Mouse (Mus musculus) CH12.LX (cell line): ENCODE results near the gene Pgd. TPM values are rescaled to one million over a fixed set of nuclear protein-coding genes. Genes with fewer than 3 reads are reported as not detected.

ENCODE experiments used
- DNase-seq: peaks from one replicate; pipeline ENCODE4 v3.0.0-alpha.2; 2013; ENCODE audit errors: extremely low read depth
- H3K27ac ChIP-seq: 2 replicates; pipeline ENCODE4 v1.5.1; 2012; ENCODE audit warnings: low read depth, mild to moderate bottlenecking, control low read depth, moderate library complexity; ENCODE audit not compliant: insufficient read depth
- H3K27me3 ChIP-seq: replicated peaks from 2 replicates; pipeline ENCODE3; 2012; ENCODE audit warnings: inconsistent platforms
- H3K36me3 ChIP-seq, 2 experiments: replicated peaks in 1 of 2; 2 replicates each; pipeline versions ENCODE3 to v1.6.1; 2012; ENCODE audit warnings: inconsistent platforms in 1 of 2, low read length in 1 of 2, mild to moderate bottlenecking in 1 of 2, mixed read lengths in 1 of 2, moderate library complexity in 1 of 2; ENCODE audit not compliant: control insufficient read depth in 1 of 2, insufficient read depth in 1 of 2
- H3K4me1 ChIP-seq, 2 experiments: 2 replicates each; pipeline ENCODE4 v1.6.1; 2012; ENCODE audit warnings: inconsistent platforms in 1 of 2, moderate library complexity in 1 of 2; ENCODE audit not compliant: insufficient read depth in 2 of 2, control insufficient read depth in 1 of 2
- H3K4me2 ChIP-seq: 2 replicates; pipeline ENCODE4 v1.6.1; 2012; ENCODE audit warnings: low read depth, mild to moderate bottlenecking, control low read depth; ENCODE audit not compliant: poor library complexity, insufficient read depth, severe bottlenecking
- H3K4me3 ChIP-seq, 3 experiments: fragments of 150-350 bp in 1 of 3; sonication (generic) in 1 of 3; replicated peaks in 1 of 3; 2 replicates each; pipeline versions ENCODE3 to v1.5.1; 2011 to 2012; ENCODE audit warnings: low read depth in 2 of 3, low read length in 2 of 3, mild to moderate bottlenecking in 2 of 3, moderate library complexity in 2 of 3, control low read depth in 1 of 3, improper control_type of control experiment in 1 of 3, inconsistent platforms in 1 of 3, mixed read lengths in 1 of 3; ENCODE audit not compliant: poor library complexity in 1 of 3
- H3K79me2 ChIP-seq: replicated peaks from 2 replicates; pipeline ENCODE4 v1.6.1; 2012; ENCODE audit warnings: mild to moderate bottlenecking, moderate library complexity; ENCODE audit not compliant: control insufficient read depth, poor library complexity, insufficient read depth, severe bottlenecking; ENCODE audit errors: extremely low read depth
- H3K9ac ChIP-seq: 2 replicates; pipeline ENCODE4 v1.6.1; 2012; ENCODE audit warnings: low read depth, mild to moderate bottlenecking, control low read depth, moderate library complexity; ENCODE audit not compliant: insufficient read depth
- H3K9me3 ChIP-seq: replicated peaks from 2 replicates; pipeline ENCODE3; 2012; ENCODE audit warnings: low read length, inconsistent platforms, mixed read lengths
- CHD2 ChIP-seq: IDR thresholded peaks from 2 replicates; pipeline ENCODE4 v1.6.1; 2011; ENCODE audit warnings: low read length, improper control_type of control experiment
- E2F4 ChIP-seq: IDR thresholded peaks from 2 replicates; pipeline ENCODE4 v1.6.1; 2011; ENCODE audit warnings: low read depth, low read length, improper control_type of control experiment; ENCODE audit not compliant: insufficient replicate concordance
- EP300 ChIP-seq: IDR thresholded peaks from 2 replicates; pipeline ENCODE4 v1.6.1; 2011; ENCODE audit warnings: low read length, improper control_type of control experiment
- ETS1 ChIP-seq: conservative IDR thresholded peaks from 2 replicates; pipeline ENCODE4 v1.6.1; 2012; ENCODE audit warnings: low read depth, mild to moderate bottlenecking, inconsistent platforms, low read length, improper control_type of control experiment, moderate library complexity
- GABPA ChIP-seq: IDR thresholded peaks from 2 replicates; pipeline ENCODE4 v1.6.1; 2012; ENCODE audit warnings: low read depth, low read length, improper control_type of control experiment, inconsistent platforms; ENCODE audit not compliant: insufficient replicate concordance
- HCFC1 ChIP-seq: IDR thresholded peaks from 2 replicates; pipeline ENCODE4 v1.6.1; 2012; ENCODE audit warnings: low read depth, mild to moderate bottlenecking, inconsistent platforms, low read length, improper control_type of control experiment
- JUN ChIP-seq: IDR thresholded peaks from 2 replicates; pipeline ENCODE4 v1.6.1; 2011; ENCODE audit warnings: low read depth, mild to moderate bottlenecking, low read length, improper control_type of control experiment, moderate library complexity; ENCODE audit not compliant: insufficient read depth
- KAT2A ChIP-seq: IDR thresholded peaks from 2 replicates; pipeline ENCODE4 v1.6.1; 2012; ENCODE audit warnings: low read length, improper control_type of control experiment, inconsistent platforms; ENCODE audit not compliant: insufficient replicate concordance
- MAFK ChIP-seq: IDR thresholded peaks from 2 replicates; pipeline ENCODE4 v1.6.1; 2011; ENCODE audit warnings: low read length, improper control_type of control experiment; ENCODE audit not compliant: insufficient replicate concordance
- MAX ChIP-seq: IDR thresholded peaks from 2 replicates; pipeline ENCODE4 v1.6.1; 2011; ENCODE audit warnings: low read length, improper control_type of control experiment
- MEF2A ChIP-seq: IDR thresholded peaks from 2 replicates; pipeline ENCODE4 v1.6.1; 2014; ENCODE audit warnings: low read depth, mild to moderate bottlenecking, inconsistent platforms, low read length, improper control_type of control experiment, borderline replicate concordance
- MYC ChIP-seq: IDR thresholded peaks from 2 replicates; pipeline ENCODE4 v1.6.1; 2011; ENCODE audit warnings: low read depth, mild to moderate bottlenecking, improper control_type of control experiment, low read length
- NELFE ChIP-seq: IDR thresholded peaks from 2 replicates; pipeline ENCODE4 v1.6.1; 2011; ENCODE audit warnings: low read depth, low read length, improper control_type of control experiment
- NRF1 ChIP-seq: IDR thresholded peaks from 2 replicates; pipeline ENCODE4 v1.6.1; 2014; ENCODE audit warnings: low read depth, mild to moderate bottlenecking, inconsistent platforms, low read length, improper control_type of control experiment, moderate library complexity
- SIN3A ChIP-seq: IDR thresholded peaks from 2 replicates; pipeline ENCODE4 v1.6.1; 2012; ENCODE audit warnings: low read length, improper control_type of control experiment, inconsistent platforms
- SMC3 ChIP-seq: IDR thresholded peaks from 2 replicates; pipeline ENCODE4 v1.6.1; 2011; ENCODE audit warnings: low read depth, low read length, improper control_type of control experiment
- USF1 ChIP-seq: IDR thresholded peaks from 2 replicates; pipeline ENCODE4 v1.6.1; 2014; ENCODE audit warnings: low read depth, mild to moderate bottlenecking, inconsistent platforms, low read length, improper control_type of control experiment
- ZC3H11A ChIP-seq: IDR thresholded peaks from 2 replicates; pipeline ENCODE4 v1.6.1; 2012; ENCODE audit warnings: low read depth, mild to moderate bottlenecking, inconsistent platforms, low read length, improper control_type of control experiment
- ZKSCAN1 ChIP-seq: IDR thresholded peaks from 2 replicates; pipeline ENCODE4 v1.6.1; 2012; ENCODE audit warnings: low read depth, inconsistent platforms, low read length, improper control_type of control experiment, borderline replicate concordance
- ZMIZ1 ChIP-seq: IDR thresholded peaks from 2 replicates; pipeline ENCODE4 v1.6.1; 2012; ENCODE audit warnings: low read depth, mild to moderate bottlenecking, inconsistent platforms, low read length, improper control_type of control experiment
- dilution Hi-C: fragments of 300-500 bp; cut with MboI; formaldehyde crosslinking; loops from 2 replicates; pipeline ENCODE4 v1.14.3; 2020; ENCODE audit warnings: low sequenced_read_pairs; ENCODE audit not compliant: extremely low pct_unique_long_range_greater_than_20kb, extremely low pct_ligation_motif_present
- in situ Hi-C: fragments of 300-500 bp; cut with MboI; formaldehyde crosslinking; loops from 3 replicates; pipeline ENCODE4 v1.14.3; 2019; ENCODE audit warnings: low sequenced_read_pairs, low pct_ligation_motif_present, low pct_unique_long_range_greater_than_20kb, mixed read lengths
- polyA plus RNA-seq: library from polyadenylated mRNA; unstranded; fragments of >175 nt; gene quantifications from 2 replicates; pipeline ENCODE4 v1.2.1, GENCODE M21; 2012; ENCODE audit warnings: low read depth; ENCODE audit not compliant: insufficient read length
- total RNA-seq, 2 experiments: library from RNA; depleted of rRNA; stranded (reverse); fragments of 300-350 nt in 1 of 2; fragments of >200 nt in 1 of 2; gene quantifications; 2 replicates each; pipeline ENCODE4 v1.2.3; 2012 to 2014

The Pgd gene
- total and polyA plus RNA-seq, 3 experiments: 50.1 to 251 (median 51.6) TPM

DNA sequence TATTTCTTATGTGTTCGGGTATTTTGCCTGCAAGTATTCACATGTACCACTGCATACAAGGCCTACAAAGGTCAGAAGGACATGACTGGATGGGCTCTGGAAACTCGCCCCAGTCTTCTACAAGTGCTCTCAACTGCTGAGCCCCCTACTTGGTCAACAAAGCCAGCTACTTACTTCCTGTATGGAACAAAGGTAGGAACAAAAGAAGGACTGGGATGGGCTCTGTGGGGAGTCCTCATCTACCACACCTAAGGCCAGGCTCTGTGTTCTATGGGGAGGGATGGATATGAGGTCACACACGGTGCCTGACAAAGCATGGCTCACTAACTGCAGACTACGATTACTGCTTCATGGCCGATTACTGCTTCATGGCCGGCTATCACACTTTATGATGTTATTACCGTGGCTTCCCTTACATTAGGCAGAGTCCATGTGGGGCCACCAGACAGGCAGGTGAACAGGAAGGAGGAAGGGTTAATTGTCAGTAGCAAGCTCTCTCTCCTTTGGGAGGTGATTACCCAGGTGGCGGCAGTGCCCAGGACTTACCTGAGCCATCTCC is 9.1 kb downstream of the Pgd start:
- Histone ChIP-seq H3K9ac (no peak overlapping the region), H3K27ac (no peak overlapping the region), H3K9me3 (peaks cover 3% of the 10 kb centered on the region), H3K79me2 (no peaks in the 10 kb centered on the region), H3K4me1 (peaks cover 0 to under 1% of the 10 kb centered on the region in 2 experiments; a peak in 1 of 4 replicates)
- DNase-seq: no peak
- dilution Hi-C loops: no loop called here
- TF ChIP-seq ZKSCAN1: no peak
- TF ChIP-seq GABPA: no peak
- TF ChIP-seq CHD2: no peak
- no peak for TF ChIP-seq ZC3H11A
- no peak for TF ChIP-seq NELFE
- no peak for TF ChIP-seq ETS1
- no peak for TF ChIP-seq SIN3A
- no peak for TF ChIP-seq USF1
- TF ChIP-seq MAX: no peak
- no peak for TF ChIP-seq NRF1
- TF ChIP-seq MEF2A: no peak
- TF ChIP-seq ZMIZ1: no peak
- TF ChIP-seq E2F4: no peak
- no peak for TF ChIP-seq MAFK
- TF ChIP-seq, all 38 proteins: peak for 0
- Histone ChIP-seq H3K36me3 (peaks cover 89 to 98% of the 10 kb centered on the region in 2 experiments), H3K27me3 (no peaks in the 10 kb centered on the region), H3K4me3 (no peak overlapping the region), H3K4me2 (no peak overlapping the region)
- in situ Hi-C loops: loop anchor here (25.0 kb wide), 1 partner anchor 555 kb away; the partner anchor contains the start of gene Pik3cd

DNA sequence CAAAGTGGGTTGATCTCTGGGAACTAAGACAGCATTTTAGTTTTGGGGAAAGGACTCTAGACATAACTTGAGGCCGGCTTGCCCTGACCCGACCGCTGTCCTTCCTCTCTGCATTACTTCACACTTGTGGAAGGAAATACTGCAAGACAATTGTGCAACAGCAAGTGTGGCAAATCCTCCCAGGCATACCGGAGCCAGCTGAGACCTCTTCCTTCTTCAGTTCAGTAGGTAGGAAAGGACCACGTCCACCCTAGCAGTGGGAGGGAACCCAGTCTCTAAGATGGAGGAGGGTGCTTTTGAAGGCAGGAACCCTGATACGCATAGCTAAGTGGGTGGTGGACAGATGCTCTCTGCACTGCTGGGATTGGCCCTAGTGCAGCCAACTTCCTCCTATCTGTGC is 10.9 kb downstream of the Pgd start:
- dilution Hi-C loops (no loop called here), in situ Hi-C loops (loop anchor here (25.0 kb wide), 1 partner anchor 557 kb away; the partner anchor contains the start of gene Pik3cd)
- Histone ChIP-seq H3K9me3 (peaks cover 5% of the 10 kb centered on the region), H3K27me3 (no peaks in the 10 kb centered on the region), H3K36me3 (peaks cover 92 to 99% of the 10 kb centered on the region in 2 experiments), H3K4me3 (no peak overlapping the region), H3K79me2 (no peaks in the 10 kb centered on the region), H3K9ac (no peak overlapping the region), H3K4me1 (peaks cover 0 to 4% of the 10 kb centered on the region in 2 experiments; a peak in 1 of 4 replicates), H3K27ac (no peak overlapping the region), H3K4me2 (no peak overlapping the region)
- no peak for DNase-seq
- TF ChIP-seq E2F4 (no peak), HCFC1 (no peak), MAFK (no peak), JUN (no peak), SMC3 (no peak), ZKSCAN1 (no peak), KAT2A (no peak), NELFE (no peak), MYC (no peak), EP300 (no peak), GABPA (no peak), ZC3H11A (no peak)
